Mouse (Mus musculus): ENCODE measurements around the gene Zfp606. TPM values are rescaled to one million over a fixed set of nuclear protein-coding genes. Genes with fewer than 3 reads are reported as not detected.
A peak's percentile ranks its signal among the peaks of the same experiment; 100 is the strongest.

Zfp606 gene
- polyA plus RNA-seq (2015; fragmentation: Nextera tagmentation; extraction: Ambion mirVana): 26.0 and 29.8 TPM in 2 replicates

- Histone ChIP-seq H3K27ac (peak within 1 kb of the TSS; percentile 89), H3K4me2 (replicated peaks) (peak within 1 kb of the TSS; percentile 68), H3K36me3 (peaks cover 33% of the 10 kb centered on the region), H3K27me3 (no peaks in the 10 kb centered on the region), H3K4me1 (0 out of 2 replicates have a peak, but pooled peaks cover 5% of the 10 kb centered on the region), H3K4me3 (peak within 1 kb of the TSS; percentile 78), H3K9ac (peak within 1 kb of the TSS; percentile 97), H3K9me3 (peaks cover 19% of the 10 kb centered on the region)
- WGBS: under 1% methylated on average over 53 of the region's 53 CpGs
- peak; percentile 97 for ATAC-seq (ENCODE audit: low FRiP score, low read depth)
Observed at GRCm38 (mm10) chr7:12478158-12479008, at the start of gene Zfp606. TSS of gene Zfp606 (plus strand) at chr7:12478293.

DNA sequence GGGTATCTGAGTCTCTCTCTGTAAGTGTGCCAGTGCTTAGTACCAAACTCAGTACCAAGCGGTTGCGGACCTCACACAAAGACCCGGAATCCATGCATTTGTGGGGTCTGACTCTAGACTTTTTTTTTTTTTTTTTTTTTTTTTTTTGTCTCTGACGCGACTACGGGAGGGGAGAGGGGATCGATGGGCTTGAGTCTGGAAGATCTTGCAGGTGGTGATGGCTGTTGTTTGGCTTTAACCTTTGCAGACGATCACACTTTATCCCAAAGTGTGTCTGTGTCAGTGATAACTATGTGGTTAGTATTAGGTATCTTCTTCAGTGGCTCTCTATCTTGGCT lies 885 bp downstream of the Zfp606 start:
- H3K9me3 ChIP-seq: peaks cover 23% of the 10 kb centered on the region
- H3K27me3 ChIP-seq: no peaks in the 10 kb centered on the region
- 2% methylated on average over 7 of the region's 8 CpGs for WGBS
- peak overlapping the region; percentile 78 for H3K4me3 ChIP-seq
- H3K4me2 ChIP-seq (replicated peaks): peak overlapping the region; percentile 68
- peak overlapping the region; percentile 97 for H3K9ac ChIP-seq
- H3K36me3 ChIP-seq: peaks cover 39% of the 10 kb centered on the region
- H3K27ac ChIP-seq: peak overlapping the region; percentile 89; the same call in 1 of the 2 replicates
- ATAC-seq (ENCODE audit: low FRiP score, low read depth): peak; percentile 38; the same call in 1 of the 2 replicates
- 0 out of 2 replicates have a peak, but pooled peaks cover 5% of the 10 kb centered on the region for H3K4me1 ChIP-seq

DNA sequence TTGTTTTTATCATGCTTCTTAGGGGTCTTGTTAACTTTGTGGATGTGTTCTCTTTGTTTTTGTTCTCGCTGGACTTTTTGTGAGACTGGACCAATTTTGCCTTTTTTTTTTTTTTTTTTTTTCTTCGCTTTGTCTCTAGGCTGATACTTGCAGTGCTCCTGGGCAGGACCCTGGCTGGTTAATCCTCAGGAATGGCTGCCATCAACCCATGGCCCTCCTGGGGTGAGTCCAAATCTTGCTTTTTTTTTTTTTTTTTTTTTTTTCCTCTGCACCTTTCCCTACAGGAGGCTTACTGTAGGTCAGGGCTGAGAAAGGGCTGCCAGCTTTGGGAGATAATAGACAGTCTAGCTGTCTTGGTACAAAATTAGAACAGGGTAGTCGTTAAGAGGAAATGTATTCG lies 1.4 kb downstream of the Zfp606 start:
- H3K36me3 ChIP-seq: peaks cover 45% of the 10 kb centered on the region
- peak overlapping the region; percentile 97 for H3K9ac ChIP-seq

DNA sequence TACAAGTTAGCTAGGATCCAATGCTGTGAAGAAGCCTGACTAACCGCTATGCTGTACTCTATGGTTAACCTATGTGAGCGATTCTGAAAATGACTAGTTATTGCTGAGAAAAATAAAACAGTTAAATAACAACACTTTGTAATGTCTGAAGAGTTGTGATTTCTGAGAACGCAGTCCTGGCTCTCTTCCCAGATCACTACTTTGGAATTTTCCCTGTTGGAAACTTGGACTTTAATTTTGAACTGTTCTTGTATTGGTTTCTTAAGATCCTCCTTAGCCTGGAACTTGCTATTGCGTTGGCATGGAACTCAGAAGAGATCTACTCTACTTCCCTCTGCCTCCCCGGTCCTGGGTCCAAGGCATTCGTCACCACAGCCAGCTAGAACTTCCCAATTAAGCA lies 5.7 kb downstream of the Zfp606 start:
- peaks cover 87% of the 10 kb centered on the region for H3K36me3 ChIP-seq
- H3K9ac ChIP-seq: no peak overlapping the region
- peaks cover 61% of the 10 kb centered on the region for H3K9me3 ChIP-seq
- no peak overlapping the region for H3K27ac ChIP-seq
- 0 out of 2 replicates have a peak, but pooled peaks cover 5% of the 10 kb centered on the region for H3K4me1 ChIP-seq
- no peak for ATAC-seq (ENCODE audit: low FRiP score, low read depth)
- no peak overlapping the region for H3K4me2 ChIP-seq (replicated peaks)
- H3K27me3 ChIP-seq: no peaks in the 10 kb centered on the region
- no peak overlapping the region for H3K4me3 ChIP-seq
- 96% methylated on average over 6 of the region's 6 CpGs for WGBS

More for the DNA sequence above, 1.4 kb downstream of the Zfp606 start:
- Histone ChIP-seq H3K4me3 (peak overlapping the region; percentile 78), H3K4me2 (replicated peaks) (peak overlapping the region; percentile 68), H3K27ac (no peak overlapping the region), H3K9me3 (peaks cover 26% of the 10 kb centered on the region), H3K27me3 (no peaks in the 10 kb centered on the region), H3K4me1 (0 out of 2 replicates have a peak, but pooled peaks cover 5% of the 10 kb centered on the region)
- ATAC-seq (ENCODE audit: low FRiP score, low read depth): no peak
- 81% methylated on average over 4 of the region's 4 CpGs for WGBS

DNA sequence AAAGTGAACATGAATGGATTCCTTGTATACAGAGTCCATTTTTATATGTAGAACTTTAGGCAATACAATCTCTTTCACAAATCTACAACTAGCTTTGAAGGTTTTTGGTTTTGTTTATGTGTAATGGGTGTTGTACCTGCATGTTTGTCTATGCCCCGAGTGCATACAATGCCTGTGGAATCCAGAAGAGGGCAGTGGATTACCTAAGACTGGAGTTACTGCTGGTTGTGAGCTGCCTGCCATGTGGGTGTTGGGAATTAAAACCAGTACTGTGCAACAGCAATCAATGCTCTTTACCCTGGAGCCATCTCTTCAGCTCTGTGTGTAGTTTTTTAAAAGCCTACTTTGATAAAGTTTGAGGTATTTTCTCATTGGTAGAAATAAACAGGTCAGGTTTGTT lies 7.9 kb downstream of the Zfp606 start:
- ATAC-seq (ENCODE audit: low FRiP score, low read depth): no peak
- no peak overlapping the region for H3K27ac ChIP-seq
- H3K9me3 ChIP-seq: peaks cover 70% of the 10 kb centered on the region
- H3K4me2 ChIP-seq (replicated peaks): no peak overlapping the region
- H3K4me3 ChIP-seq: no peak overlapping the region
- H3K4me1 ChIP-seq: no peaks in the 10 kb centered on the region
- 85% methylated on average over 1 of the region's 1 CpGs for WGBS
- peaks cover 99% of the 10 kb centered on the region for H3K36me3 ChIP-seq
- H3K27me3 ChIP-seq: no peaks in the 10 kb centered on the region
- no peak overlapping the region for H3K9ac ChIP-seq

GRCm38 (mm10) chr7:12486691-12487090 lies 8.6 kb downstream of the Zfp606 start:
- Histone ChIP-seq H3K9ac (no peak overlapping the region), H3K4me3 (no peak overlapping the region), H3K27ac (no peak overlapping the region), H3K4me2 (replicated peaks) (no peak overlapping the region), H3K27me3 (no peaks in the 10 kb centered on the region), H3K4me1 (no peaks in the 10 kb centered on the region), H3K9me3 (peaks cover 70% of the 10 kb centered on the region), H3K36me3 (peaks cover 99% of the 10 kb centered on the region)
- ATAC-seq (ENCODE audit: low FRiP score, low read depth): no peak

- 57% methylated on average over 1 of the region's 1 CpGs for WGBS
- H3K27ac ChIP-seq: no peak overlapping the region
- no peak for ATAC-seq (ENCODE audit: low FRiP score, low read depth)
- no peak overlapping the region for H3K4me2 ChIP-seq (replicated peaks)
- H3K36me3 ChIP-seq: no peaks in the 10 kb centered on the region
- H3K9me3 ChIP-seq: peaks cover 21% of the 10 kb centered on the region; the same call in 1 of the 2 replicates
- H3K4me3 ChIP-seq: no peak overlapping the region
- no peaks in the 10 kb centered on the region for H3K27me3 ChIP-seq
- no peak overlapping the region for H3K9ac ChIP-seq
- H3K4me1 ChIP-seq: no peaks in the 10 kb centered on the region
Observed at GRCm38 (mm10) chr7:12510913-12511312, 32.8 kb downstream of the Zfp606 start.

- Histone ChIP-seq H3K27me3 (no peaks in the 10 kb centered on the region), H3K9me3 (peaks cover 17% of the 10 kb centered on the region; the same call in 1 of the 2 replicates), H3K9ac (no peak within 1 kb of the TSS), H3K36me3 (no peaks in the 10 kb centered on the region), H3K4me3 (no peak within 1 kb of the TSS), H3K4me2 (replicated peaks) (no peak within 1 kb of the TSS), H3K27ac (no peak within 1 kb of the TSS), H3K4me1 (no peaks in the 10 kb centered on the region)
- 68% methylated on average over 2 of the region's 2 CpGs for WGBS
- no peak for ATAC-seq (ENCODE audit: low FRiP score, low read depth)
Observed at GRCm38 (mm10) chr7:12512217-12512616, 34.1 kb downstream of the Zfp606 start, which contains the start of gene 2900092C05Rik. TSS of gene 2900092C05Rik (plus strand) at chr7:12512517.

Other genes starting within 250 kb of the Zfp606 start
- gene Vmn1r81, start 210.0 kb upstream of the Zfp606 start, polyA plus RNA-seq (2015; fragmentation: Nextera tagmentation; extraction: Ambion mirVana): not detected in 2 replicates
- gene Vmn1r82, start 177.9 kb upstream of the Zfp606 start, polyA plus RNA-seq (2015; fragmentation: Nextera tagmentation; extraction: Ambion mirVana): not detected in 2 replicates
- gene Vmn1r83, start 148.8 kb upstream of the Zfp606 start, polyA plus RNA-seq (2015; fragmentation: Nextera tagmentation; extraction: Ambion mirVana): 0.06 TPM in 1 of 2 replicates, not detected in the other
- 0.04 and 0.05 TPM in 2 replicates for gene Vmn1r84, start 109.0 kb upstream of the Zfp606 start, polyA plus RNA-seq (2015; fragmentation: Nextera tagmentation; extraction: Ambion mirVana)
- 5.5 and 6.3 TPM in 2 replicates for gene Zfp551, start 55.5 kb upstream of the Zfp606 start, polyA plus RNA-seq (2015; fragmentation: Nextera tagmentation; extraction: Ambion mirVana)
- gene 2900092C05Rik, start 34.2 kb downstream of the Zfp606 start, polyA plus RNA-seq (2015; fragmentation: Nextera tagmentation; extraction: Ambion mirVana): not detected in 2 replicates
- 0.01 TPM in 1 of 2 replicates, not detected in the other for gene Vmn2r53, start 130.5 kb downstream of the Zfp606 start, polyA plus RNA-seq (2015; fragmentation: Nextera tagmentation; extraction: Ambion mirVana)
- gene Vmn2r54, start 162.0 kb downstream of the Zfp606 start, polyA plus RNA-seq (2015; fragmentation: Nextera tagmentation; extraction: Ambion mirVana): not detected in 2 replicates
- not detected in 2 replicates for gene Vmn2r55, start 206.7 kb downstream of the Zfp606 start, polyA plus RNA-seq (2015; fragmentation: Nextera tagmentation; extraction: Ambion mirVana)